Mouse (Mus musculus) embryonic fibroblast, embryonic 13.5 days (primary cell): ENCODE results near the gene Phactr2.

Source experiments
- CTCF ChIP-seq: IDR thresholded peaks from 2 replicates; pipeline ENCODE4 v1.5.1; 2011; ENCODE audit warnings: mild to moderate bottlenecking, control low read depth, low read length, moderate library complexity, borderline replicate concordance; ENCODE audit not compliant: insufficient read depth
- POLR2A ChIP-seq: IDR thresholded peaks from 2 replicates; pipeline ENCODE4 v1.6.1; 2011; ENCODE audit warnings: low read depth, mild to moderate bottlenecking, control low read depth, low read length, moderate library complexity

DNA sequence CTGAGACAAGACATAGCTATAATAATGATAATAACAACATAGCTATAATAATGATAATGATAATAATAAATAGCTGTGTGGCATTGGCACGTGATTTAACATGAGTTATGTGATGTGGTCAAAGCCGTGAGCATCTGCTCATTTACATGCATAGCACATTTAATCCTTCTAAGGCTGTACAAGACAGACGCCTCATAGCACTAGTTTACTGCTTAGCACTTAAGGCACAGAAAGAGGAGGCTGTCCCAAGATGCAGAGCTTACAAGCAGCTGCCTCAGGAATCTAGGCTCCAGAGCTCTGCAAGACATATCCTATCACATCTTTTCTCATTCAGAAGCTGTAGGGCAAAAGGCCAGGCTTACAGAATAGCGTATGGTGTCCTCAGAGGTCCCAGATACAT is 11.7 kb upstream of the Phactr2 start:
- TF ChIP-seq CTCF (no peak), POLR2A (no peak)
